Mouse (Mus musculus) layer of hippocampus, adult 18-20 months (tissue): Measurements from ENCODE around the gene Mtap. TPM values are rescaled to one million over a fixed set of nuclear protein-coding genes. Genes with fewer than 3 reads are reported as not detected.

Experiments used
- DNase-seq, 2 experiments: peaks; one replicate each; pipeline ENCODE4 v3.0.0; 2022; ENCODE audit warnings: low spot score in 2 of 2
- total RNA-seq, 2 experiments: library from RNA; stranded (reverse); gene quantifications; 2 replicates each; pipeline ENCODE4 v1.2.3; 2021

Mtap gene
- total RNA-seq, 2 experiments from 2014 or later: 11.6 to 12.8 TPM

- DNase-seq: no peak
These were observed 566 bp upstream of the Mtap start for GRCm38 (mm10) chr4:89136356-89136755.

GRCm38 (mm10) chr4:89137542-89138360 lies 829 bp downstream of the Mtap start:
- peak; percentile 21 to 31 for DNase-seq

GRCm38 (mm10) chr4:89138361-89138651 lies 1.4 kb downstream of the Mtap start:
- DNase-seq: no peak

- peak in 1 of 2 experiments; percentile 51 for DNase-seq
These were observed 3.9 kb downstream of the Mtap start for GRCm38 (mm10) chr4:89140832-89141231.

GRCm38 (mm10) chr4:89145409-89145808 lies 8.5 kb downstream of the Mtap start:
- peak; percentile 44 to 77 for DNase-seq

GRCm38 (mm10) chr4:89146291-89146690 lies 9.4 kb downstream of the Mtap start:
- peak in 1 of 2 experiments; percentile 37 for DNase-seq

- DNase-seq: no peak
These were observed 12.3 kb downstream of the Mtap start for GRCm38 (mm10) chr4:89149261-89149660.

GRCm38 (mm10) chr4:89161389-89161788 lies 24.5 kb downstream of the Mtap start:
- DNase-seq: no peak

GRCm38 (mm10) chr4:89162496-89162895 lies 25.6 kb downstream of the Mtap start:
- DNase-seq: no peak

GRCm38 (mm10) chr4:89163613-89164012 lies 26.7 kb downstream of the Mtap start:
- no peak for DNase-seq

GRCm38 (mm10) chr4:89164681-89165080 lies 27.8 kb downstream of the Mtap start:
- no peak for DNase-seq

GRCm38 (mm10) chr4:89168877-89169276 lies 32.0 kb downstream of the Mtap start:
- no peak for DNase-seq

- no peak for DNase-seq
These were observed 32.8 kb downstream of the Mtap start for GRCm38 (mm10) chr4:89169739-89170138.

GRCm38 (mm10) chr4:89170931-89171330 lies 34.0 kb downstream of the Mtap start:
- no peak for DNase-seq

GRCm38 (mm10) chr4:89172873-89173605 lies 36.1 kb downstream of the Mtap start:
- peak; percentile 14 to 36 for DNase-seq

GRCm38 (mm10) chr4:89177514-89178307 lies 40.8 kb downstream of the Mtap start:
- DNase-seq: no peak

- DNase-seq: no peak
These were observed 43.2 kb downstream of the Mtap start for GRCm38 (mm10) chr4:89180121-89180520.

- no peak for DNase-seq
These were observed 44.7 kb downstream of the Mtap start for GRCm38 (mm10) chr4:89181656-89182055.

GRCm38 (mm10) chr4:89182486-89182885 lies 45.6 kb downstream of the Mtap start:
- no peak for DNase-seq

GRCm38 (mm10) chr4:89195481-89195880 lies 58.6 kb downstream of the Mtap start:
- no peak for DNase-seq

GRCm38 (mm10) chr4:89197128-89197527 lies 60.2 kb downstream of the Mtap start:
- no peak for DNase-seq

GRCm38 (mm10) chr4:89200806-89201205 lies 63.9 kb downstream of the Mtap start:
- DNase-seq: no peak
